Mouse (Mus musculus) frontal cortex, adult (tissue): ENCODE results near the gene Col23a1.
A peak's percentile ranks its signal among the peaks of the same experiment; 100 is the strongest.

ENCODE experiments used
- ATAC-seq: cut with Nextera tagmentation; 2 replicates; pipeline ENCODE4 v1.9.2; 2017; ENCODE audit warnings: mild to moderate bottlenecking, moderate library complexity, mixed read lengths; ENCODE audit not compliant: low TSS enrichment

Gene Col23a1

GRCm38 (mm10) chr11:51289564-51290041, at the start of gene Col23a1:
Gene Col23a1 (plus strand): TSS chr11:51289920.
- peak; percentile 65 for ATAC-seq

- ATAC-seq: no peak
Measured at GRCm38 (mm10) chr11:51242897-51243296, 46.8 kb upstream of the Col23a1 start.

GRCm38 (mm10) chr11:51257006-51257405, 32.7 kb upstream of the Col23a1 start:
- ATAC-seq: no peak

- ATAC-seq: no peak
Measured at GRCm38 (mm10) chr11:51261680-51262219, 28.0 kb upstream of the Col23a1 start, which contains the start of gene Clk4. Gene Clk4 (plus strand): TSS chr11:51261730.

GRCm38 (mm10) chr11:51262342-51263285, 27.1 kb upstream of the Col23a1 start, which contains the start of gene BC049762:
Gene BC049762 (minus strand): TSS chr11:51263046.
- ATAC-seq: peak; percentile 97

GRCm38 (mm10) chr11:51263286-51263831, 26.4 kb upstream of the Col23a1 start:
- ATAC-seq: peak; percentile 38

GRCm38 (mm10) chr11:51264352-51264751, 25.4 kb upstream of the Col23a1 start:
- ATAC-seq: no peak

- ATAC-seq: no peak
Measured at GRCm38 (mm10) chr11:51265326-51265725, 24.4 kb upstream of the Col23a1 start.

GRCm38 (mm10) chr11:51274418-51274817, 15.3 kb upstream of the Col23a1 start:
- ATAC-seq: no peak

- peak; percentile 13; the same call in 1 of the 2 replicates for ATAC-seq
Measured at GRCm38 (mm10) chr11:51290066-51290955, 591 bp downstream of the Col23a1 start.

GRCm38 (mm10) chr11:51293956-51294530, 4.3 kb downstream of the Col23a1 start:
- ATAC-seq: no peak

- no peak for ATAC-seq
Measured at GRCm38 (mm10) chr11:51295742-51296141, 6.0 kb downstream of the Col23a1 start.

GRCm38 (mm10) chr11:51298691-51299090, 9.0 kb downstream of the Col23a1 start:
- no peak for ATAC-seq

- ATAC-seq: no peak
Measured at GRCm38 (mm10) chr11:51302396-51302795, 12.7 kb downstream of the Col23a1 start.

- peak; percentile 70 for ATAC-seq
Measured at GRCm38 (mm10) chr11:51303981-51304553, 14.3 kb downstream of the Col23a1 start.

GRCm38 (mm10) chr11:51308306-51308705, 18.6 kb downstream of the Col23a1 start:
- no peak for ATAC-seq

- ATAC-seq: no peak
Measured at GRCm38 (mm10) chr11:51311846-51312245, 22.1 kb downstream of the Col23a1 start.

- no peak for ATAC-seq
Measured at GRCm38 (mm10) chr11:51315991-51316810, 26.5 kb downstream of the Col23a1 start.

- ATAC-seq: no peak
Measured at GRCm38 (mm10) chr11:51320609-51321008, 30.9 kb downstream of the Col23a1 start.

GRCm38 (mm10) chr11:51326908-51327307, 37.2 kb downstream of the Col23a1 start:
- ATAC-seq: no peak
